Mouse (Mus musculus): ENCODE data around the gene Gm49368. TPM values are rescaled to one million over a fixed set of nuclear protein-coding genes. Genes with fewer than 3 reads are reported as not detected.
"Not testable (repeated sequence)": the region's sequence is repeated elsewhere in the genome, so short reads cannot be mapped to it uniquely, and the experiment has no call there.

Gm49368 gene
- polyA plus RNA-seq, 1 experiment from 2014 or later = not detected

DNA sequence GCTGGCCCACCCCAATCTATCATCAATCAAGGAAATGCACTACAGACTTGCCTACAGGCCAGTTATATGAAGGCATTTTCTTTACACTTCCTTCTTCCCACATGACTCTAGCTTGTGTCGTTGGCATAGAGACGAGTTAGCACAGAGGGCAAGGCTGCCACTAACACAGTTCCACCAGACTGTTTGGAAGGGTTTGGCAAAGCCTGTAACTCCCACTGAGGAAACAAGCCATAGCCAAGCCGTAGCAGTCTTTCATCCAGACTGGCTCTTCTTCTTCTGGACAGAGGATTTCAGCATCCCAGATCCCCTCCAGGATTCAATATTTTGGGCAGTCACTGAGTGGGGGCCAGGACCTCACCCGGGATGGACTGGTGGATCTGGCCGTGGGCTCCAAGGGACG is 77.1 kb downstream of the Gm49368 start:
- Histone ChIP-seq H3K4me2 (replicated peaks) (no peak overlapping the region), H3K4me3 (replicated peaks; ENCODE audit: low read length) (no peak overlapping the region), H3K27ac (no peak overlapping the region), H3K4me1 (replicated peaks; ENCODE audit: control insufficient read depth, insufficient read depth, low read length) (no peaks in the 10 kb centered on the region), H3K9ac (no peak overlapping the region), H3K9me3 (ENCODE audit: control insufficient read depth, low read length) (no peaks in the 10 kb centered on the region), H3K27me3 (ENCODE audit: control insufficient read depth, insufficient read depth, low read length) (no peaks in the 10 kb centered on the region), H3K36me3 (replicated peaks; ENCODE audit: control insufficient read depth, insufficient read depth) (no peaks in the 10 kb centered on the region)
- DNase-seq (ENCODE audit: low spot score) (no peak), ATAC-seq (ENCODE audit: low FRiP score) (no peak)
- WGBS = 95% methylated on average over 6 of the region's 6 CpGs

DNA sequence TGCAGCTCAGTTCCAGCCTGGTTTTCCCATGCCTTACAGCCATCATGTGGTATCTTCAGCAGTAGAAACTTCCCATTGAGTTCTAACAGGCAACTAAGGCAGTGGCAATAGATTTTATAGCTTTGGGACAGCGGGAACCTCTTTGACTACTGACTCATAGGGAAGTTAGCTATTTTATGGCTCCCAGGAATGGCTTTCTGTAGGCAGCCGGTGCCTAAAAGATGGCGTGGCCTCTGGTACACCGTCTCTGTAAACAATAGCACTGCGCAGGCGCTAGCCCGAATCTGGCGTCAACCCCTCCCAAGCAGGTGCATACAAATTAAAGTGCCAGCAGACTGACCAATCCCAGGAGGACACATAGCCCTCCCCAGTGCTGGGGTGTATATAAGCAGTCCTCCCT is 88.5 kb downstream of the Gm49368 start:
- no peak overlapping the region for H3K4me3 ChIP-seq (replicated peaks; ENCODE audit: low read length)
- H3K27me3 ChIP-seq (ENCODE audit: control insufficient read depth, insufficient read depth, low read length) = no peaks in the 10 kb centered on the region
- H3K4me2 ChIP-seq (replicated peaks) = no peak overlapping the region
- H3K36me3 ChIP-seq (replicated peaks; ENCODE audit: control insufficient read depth, insufficient read depth) = no peaks in the 10 kb centered on the region
- H3K4me1 ChIP-seq (replicated peaks; ENCODE audit: control insufficient read depth, insufficient read depth, low read length) = no peaks in the 10 kb centered on the region
- ATAC-seq (ENCODE audit: low FRiP score) (no peak), DNase-seq (ENCODE audit: low spot score) (no peak)
- no peak overlapping the region for H3K27ac ChIP-seq
- H3K9me3 ChIP-seq (ENCODE audit: control insufficient read depth, low read length) = no peaks in the 10 kb centered on the region
- WGBS = 89% methylated on average over 8 of the region's 8 CpGs
- H3K9ac ChIP-seq = no peak overlapping the region

DNA sequence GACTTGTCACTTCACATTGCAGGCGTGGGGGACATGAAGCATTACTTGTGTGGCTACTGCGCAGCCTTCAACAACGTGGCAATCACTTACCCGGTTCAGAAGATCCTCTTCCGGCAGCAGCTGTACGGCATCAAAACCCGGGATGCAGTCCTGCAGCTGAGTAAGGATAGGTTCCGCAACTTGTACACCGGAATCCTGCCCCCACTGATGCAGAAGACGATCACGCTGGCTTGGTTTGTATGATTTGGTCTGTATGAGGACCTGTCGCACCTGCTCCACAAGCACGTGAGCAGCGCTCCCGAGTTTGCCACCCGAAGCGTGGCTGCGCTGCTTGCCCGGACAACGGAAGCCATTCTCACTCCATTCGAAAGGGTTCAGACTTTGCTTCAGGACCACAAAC is 91.6 kb downstream of the Gm49368 start, which contains the start of gene Itgad:
TSS of gene Itgad (plus strand) at position 301 of the 400 bp plus-strand sequence.
- Histone ChIP-seq H3K27ac (no peak within 1 kb of the TSS), H3K36me3 (replicated peaks; ENCODE audit: control insufficient read depth, insufficient read depth) (no peaks in the 10 kb centered on the region), H3K4me3 (replicated peaks; ENCODE audit: low read length) (no peak within 1 kb of the TSS), H3K4me1 (replicated peaks; ENCODE audit: control insufficient read depth, insufficient read depth, low read length) (no peaks in the 10 kb centered on the region), H3K9ac (no peak within 1 kb of the TSS), H3K9me3 (ENCODE audit: control insufficient read depth, low read length) (no peaks in the 10 kb centered on the region), H3K4me2 (replicated peaks) (no peak within 1 kb of the TSS), H3K27me3 (ENCODE audit: control insufficient read depth, insufficient read depth, low read length) (no peaks in the 10 kb centered on the region)
- DNase-seq (ENCODE audit: low spot score) = no peak
- no peak for ATAC-seq (ENCODE audit: low FRiP score)
- 95% methylated on average over 21 of the region's 21 CpGs for WGBS

GRCm38 (mm10) chr7:128154924-128155323 is 92.4 kb downstream of the Gm49368 start:
- Histone ChIP-seq H3K36me3 (replicated peaks; ENCODE audit: control insufficient read depth, insufficient read depth) (no peaks in the 10 kb centered on the region), H3K9ac (no peak overlapping the region), H3K4me3 (replicated peaks; ENCODE audit: low read length) (no peak overlapping the region), H3K27ac (no peak overlapping the region), H3K4me2 (replicated peaks) (no peak overlapping the region), H3K9me3 (ENCODE audit: control insufficient read depth, low read length) (no peaks in the 10 kb centered on the region), H3K4me1 (replicated peaks; ENCODE audit: control insufficient read depth, insufficient read depth, low read length) (no peaks in the 10 kb centered on the region), H3K27me3 (ENCODE audit: control insufficient read depth, insufficient read depth, low read length) (no peaks in the 10 kb centered on the region)
- 67% methylated on average over 10 of the region's 10 CpGs for whole genome bisulfite sequencing
- DNase-seq (ENCODE audit: low spot score) (no peak), ATAC-seq (ENCODE audit: low FRiP score) (no peak)

GRCm38 (mm10) chr7:128158688-128159354 is 96.3 kb downstream of the Gm49368 start:
- DNase-seq (ENCODE audit: low spot score); H3K9me3 ChIP-seq (ENCODE audit: control insufficient read depth, low read length); H3K27me3 ChIP-seq (ENCODE audit: control insufficient read depth, insufficient read depth, low read length); H3K36me3 ChIP-seq (replicated peaks; ENCODE audit: control insufficient read depth, insufficient read depth); H3K4me1 ChIP-seq (replicated peaks; ENCODE audit: control insufficient read depth, insufficient read depth, low read length); H3K4me2 ChIP-seq (replicated peaks); H3K9ac ChIP-seq; H3K4me3 ChIP-seq (replicated peaks; ENCODE audit: low read length); ATAC-seq (ENCODE audit: low FRiP score); H3K27ac ChIP-seq: not testable (repeated sequence)
- 83% methylated on average over 8 of the region's 8 CpGs for WGBS

DNA sequence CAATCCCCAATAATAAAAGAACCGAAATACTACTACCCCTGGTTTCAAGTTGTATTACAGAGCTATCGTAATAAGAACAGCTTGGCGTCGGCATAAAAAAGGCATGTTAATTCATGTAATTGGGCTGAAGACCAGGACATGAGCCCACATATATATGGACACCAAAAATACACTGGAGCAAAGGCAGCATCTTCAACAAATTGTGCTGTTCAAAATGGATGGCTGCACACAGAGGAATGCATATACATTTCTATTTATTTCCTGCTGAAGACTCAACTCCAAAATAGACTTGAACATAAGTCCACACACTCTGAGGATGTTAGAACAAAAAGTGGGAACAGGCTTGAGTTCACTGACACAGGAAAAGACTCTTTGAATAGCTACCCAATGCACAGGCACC is 101.5 kb downstream of the Gm49368 start:
- Histone ChIP-seq H3K4me1 (replicated peaks; ENCODE audit: control insufficient read depth, insufficient read depth, low read length) (no peaks in the 10 kb centered on the region), H3K27me3 (ENCODE audit: control insufficient read depth, insufficient read depth, low read length) (no peaks in the 10 kb centered on the region), H3K4me2 (replicated peaks) (no peak overlapping the region), H3K9ac (no peak overlapping the region), H3K9me3 (ENCODE audit: control insufficient read depth, low read length) (no peaks in the 10 kb centered on the region), H3K36me3 (replicated peaks; ENCODE audit: control insufficient read depth, insufficient read depth) (no peaks in the 10 kb centered on the region), H3K27ac (no peak overlapping the region), H3K4me3 (replicated peaks; ENCODE audit: low read length) (no peak overlapping the region)
- no peak for DNase-seq (ENCODE audit: low spot score)
- no peak for ATAC-seq (ENCODE audit: low FRiP score)
- WGBS = 96% methylated on average over 4 of the region's 4 CpGs

GRCm38 (mm10) chr7:128166391-128166790 is 103.9 kb downstream of the Gm49368 start:
- no peak overlapping the region for H3K4me3 ChIP-seq (replicated peaks; ENCODE audit: low read length)
- 95% methylated on average over 7 of the region's 7 CpGs for WGBS
- H3K27ac ChIP-seq = no peak overlapping the region
- no peaks in the 10 kb centered on the region for H3K4me1 ChIP-seq (replicated peaks; ENCODE audit: control insufficient read depth, insufficient read depth, low read length)
- H3K9ac ChIP-seq = no peak overlapping the region
- ATAC-seq (ENCODE audit: low FRiP score) (no peak), DNase-seq (ENCODE audit: low spot score) (no peak)
- no peaks in the 10 kb centered on the region for H3K36me3 ChIP-seq (replicated peaks; ENCODE audit: control insufficient read depth, insufficient read depth)
- H3K27me3 ChIP-seq (ENCODE audit: control insufficient read depth, insufficient read depth, low read length) = no peaks in the 10 kb centered on the region
- H3K4me2 ChIP-seq (replicated peaks) = no peak overlapping the region
- no peaks in the 10 kb centered on the region for H3K9me3 ChIP-seq (ENCODE audit: control insufficient read depth, low read length)

GRCm38 (mm10) chr7:128169996-128170395 is 107.5 kb downstream of the Gm49368 start:
- Histone ChIP-seq H3K27ac (no peak overlapping the region), H3K4me2 (replicated peaks) (no peak overlapping the region), H3K36me3 (replicated peaks; ENCODE audit: control insufficient read depth, insufficient read depth) (no peaks in the 10 kb centered on the region), H3K9ac (no peak overlapping the region), H3K9me3 (ENCODE audit: control insufficient read depth, low read length) (no peaks in the 10 kb centered on the region), H3K27me3 (ENCODE audit: control insufficient read depth, insufficient read depth, low read length) (no peaks in the 10 kb centered on the region), H3K4me1 (replicated peaks; ENCODE audit: control insufficient read depth, insufficient read depth, low read length) (no peaks in the 10 kb centered on the region), H3K4me3 (replicated peaks; ENCODE audit: low read length) (no peak overlapping the region)
- 78% methylated on average over 3 of the region's 3 CpGs for WGBS
- DNase-seq (ENCODE audit: low spot score) (no peak), ATAC-seq (ENCODE audit: low FRiP score) (no peak)

Data from hindbrain, embryonic 14.5 days (tissue).